Mouse (Mus musculus): ENCODE measurements around the gene Olfr995.

Gene Olfr995

DNA sequence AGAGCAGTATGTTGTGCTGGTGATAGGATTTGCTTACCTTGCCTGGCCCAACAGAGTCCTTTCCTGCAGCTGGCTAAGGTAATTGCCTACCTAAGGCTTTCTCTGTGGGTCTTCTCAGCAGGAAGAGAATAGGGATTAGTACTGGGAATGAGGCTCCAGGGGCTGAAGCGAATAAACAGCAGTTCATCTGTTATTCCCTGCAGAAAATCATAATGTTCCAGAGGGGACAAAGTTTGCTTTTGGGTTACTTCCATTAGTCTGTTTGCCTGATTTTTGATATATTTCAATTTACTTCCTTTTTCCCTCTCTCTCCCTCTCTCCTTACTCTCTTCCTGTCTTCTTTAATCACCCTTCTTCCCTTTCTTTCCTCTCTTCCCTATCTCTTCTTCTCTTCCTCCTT is at the start of gene Olfr995:
Gene Olfr995, minus strand, starts transcription at position 101 of the 400 bp plus-strand sequence.
- no peak for DNase-seq (ENCODE audit: low spot score)

DNA sequence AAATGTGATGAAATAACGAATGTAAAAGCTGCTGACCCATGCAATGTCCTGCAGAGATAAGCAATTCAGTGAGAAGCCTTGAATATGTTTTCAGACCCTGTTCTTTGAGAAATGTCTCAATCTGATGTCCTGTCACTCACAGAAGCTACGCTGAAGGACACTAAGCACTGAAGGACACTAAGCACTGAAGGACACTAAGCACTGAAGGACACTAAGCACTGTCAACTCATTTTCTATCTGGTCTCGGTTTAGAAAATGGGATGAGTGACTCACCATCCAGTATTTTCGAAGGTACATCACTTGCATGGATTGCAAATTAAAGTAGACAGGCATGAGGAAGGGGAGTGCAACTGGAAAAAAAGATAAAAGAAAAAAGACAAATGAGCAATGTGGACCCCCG is 47.0 kb upstream of the Olfr995 start:
- no peak for DNase-seq (ENCODE audit: low spot score)

GRCm38 (mm10) chr2:85466801-85467325 is 23.4 kb upstream of the Olfr995 start:
- no peak for DNase-seq (ENCODE audit: low spot score)

DNA sequence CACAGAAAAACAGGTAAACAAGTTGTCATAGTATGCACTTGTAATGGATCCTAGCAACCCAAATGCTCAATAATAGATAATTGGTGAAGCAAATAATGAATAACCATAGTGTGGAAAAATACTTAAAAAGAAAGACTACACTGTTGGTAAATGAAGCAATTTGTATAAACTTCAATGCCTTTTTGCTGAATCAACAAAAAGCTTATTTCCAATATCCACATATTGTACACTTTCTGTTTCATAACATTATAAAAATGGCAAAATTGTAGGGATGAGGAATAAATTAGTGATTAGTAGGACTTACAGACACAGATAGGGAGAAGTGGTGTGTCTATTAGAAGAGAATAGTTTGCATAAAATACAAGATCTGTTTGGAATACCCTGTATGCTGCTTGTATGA is 893 bp downstream of the Olfr995 start:
- no peak for DNase-seq (ENCODE audit: low spot score)

DNA sequence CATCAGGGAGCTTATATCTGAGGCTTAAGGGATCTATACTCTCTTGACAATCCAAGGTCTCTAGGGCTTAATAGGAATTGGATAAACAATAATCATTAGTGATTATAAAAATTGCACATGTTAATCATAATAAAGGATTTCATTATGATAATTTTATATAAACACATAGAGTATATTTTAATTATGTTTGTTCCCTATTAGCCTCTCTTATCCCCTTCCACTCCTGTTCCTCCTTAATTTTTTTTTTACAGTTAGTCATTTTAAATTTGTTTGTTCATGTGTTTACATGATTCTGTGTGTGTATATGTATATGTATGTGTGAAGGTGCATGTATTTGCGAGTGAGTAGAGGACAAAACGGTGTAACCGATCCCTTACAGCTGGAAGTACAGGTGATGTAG is 7.1 kb downstream of the Olfr995 start, which contains the start of gene Olfr994:
Gene Olfr994, minus strand, starts transcription at position 101 of the 400 bp plus-strand sequence.
- no peak for DNase-seq (ENCODE audit: low spot score)

GRCm38 (mm10) chr2:85425893-85426292 is 17.5 kb downstream of the Olfr995 start:
- no peak for DNase-seq (ENCODE audit: low spot score)

DNA sequence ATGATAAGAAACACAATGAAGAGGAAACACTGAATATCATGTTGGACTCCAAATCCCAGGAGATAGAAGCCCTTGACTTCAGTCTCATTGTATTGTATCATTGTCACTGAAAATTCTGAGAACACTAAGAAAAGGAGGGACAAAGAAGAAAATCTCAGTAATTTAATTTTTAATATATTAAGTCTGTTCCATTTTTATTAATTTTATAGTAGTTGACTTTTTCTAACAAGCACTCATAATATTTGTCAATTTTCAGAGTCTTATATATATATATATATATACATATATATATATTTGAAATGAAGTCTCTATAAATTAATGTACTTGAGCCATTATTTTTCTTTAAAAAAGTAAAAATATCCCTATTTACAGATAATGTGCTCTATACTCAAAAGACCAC is 28.7 kb downstream of the Olfr995 start, which contains the start of gene Olfr993:
Gene Olfr993, minus strand, starts transcription at position 101 of the 400 bp plus-strand sequence.
- no peak for DNase-seq (ENCODE audit: low spot score)

- DNase-seq (ENCODE audit: low spot score), result no peak
Observed at GRCm38 (mm10) chr2:85409369-85409768, 34.1 kb downstream of the Olfr995 start, which contains the start of gene Olfr992. Gene Olfr992 (minus strand): TSS chr2:85409469.

Data from c-Kit-positive CD71-positive TER-119-positive erythroid progenitor cells, embryonic 14.5 days (primary cell).